Mouse (Mus musculus): ENCODE measurements around the gene Dlg1. TPM values are rescaled to one million over a fixed set of nuclear protein-coding genes. Genes with fewer than 3 reads are reported as not detected.

Dlg1 gene
- polyA plus RNA-seq, 1 experiment from 2014 or later: 26.4 TPM

DNA sequence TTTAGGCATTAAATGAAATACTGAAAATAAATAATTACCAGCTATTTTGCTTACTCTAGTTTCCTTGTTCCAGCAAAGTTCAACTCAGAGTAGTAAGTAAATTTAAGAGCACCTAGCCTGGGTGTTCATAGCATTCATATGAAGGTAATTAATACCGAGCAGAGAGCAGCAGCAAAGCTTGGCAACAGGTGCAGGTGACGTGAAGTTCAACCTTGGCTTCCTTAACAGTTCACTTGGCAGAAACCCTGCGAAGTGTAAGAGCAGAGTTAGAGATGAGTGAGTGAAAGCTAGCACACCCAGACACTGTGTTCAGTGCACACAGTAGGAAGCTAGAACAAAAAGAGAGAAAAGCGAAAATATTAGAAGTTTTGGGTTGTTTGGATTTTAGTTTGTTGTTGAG is 167.5 kb downstream of the Dlg1 start:
- 92% methylated on average over 4 of the region's 4 CpGs for WGBS
- H3K9me3 ChIP-seq (ENCODE audit: control insufficient read depth, low read length): no peaks in the 10 kb centered on the region
- H3K27ac ChIP-seq (ENCODE audit: low read depth, low read length): no peak overlapping the region
- no peak overlapping the region for H3K9ac ChIP-seq (ENCODE audit: low read depth, low read length)
- DNase-seq (ENCODE audit: low spot score) (no peak), ATAC-seq (ENCODE audit: low FRiP score) (no peak)
- no peak overlapping the region for H3K4me3 ChIP-seq (ENCODE audit: low read depth, low read length)
- H3K4me1 ChIP-seq (replicated peaks; ENCODE audit: control insufficient read depth, insufficient read depth, low read length): no peaks in the 10 kb centered on the region
- H3K27me3 ChIP-seq (ENCODE audit: control insufficient read depth, insufficient read depth, low read length): no peaks in the 10 kb centered on the region
- H3K4me2 ChIP-seq (replicated peaks; ENCODE audit: low read depth, low read length): no peak overlapping the region
- no peaks in the 10 kb centered on the region for H3K36me3 ChIP-seq (ENCODE audit: control insufficient read depth, insufficient read depth, low read length)

DNA sequence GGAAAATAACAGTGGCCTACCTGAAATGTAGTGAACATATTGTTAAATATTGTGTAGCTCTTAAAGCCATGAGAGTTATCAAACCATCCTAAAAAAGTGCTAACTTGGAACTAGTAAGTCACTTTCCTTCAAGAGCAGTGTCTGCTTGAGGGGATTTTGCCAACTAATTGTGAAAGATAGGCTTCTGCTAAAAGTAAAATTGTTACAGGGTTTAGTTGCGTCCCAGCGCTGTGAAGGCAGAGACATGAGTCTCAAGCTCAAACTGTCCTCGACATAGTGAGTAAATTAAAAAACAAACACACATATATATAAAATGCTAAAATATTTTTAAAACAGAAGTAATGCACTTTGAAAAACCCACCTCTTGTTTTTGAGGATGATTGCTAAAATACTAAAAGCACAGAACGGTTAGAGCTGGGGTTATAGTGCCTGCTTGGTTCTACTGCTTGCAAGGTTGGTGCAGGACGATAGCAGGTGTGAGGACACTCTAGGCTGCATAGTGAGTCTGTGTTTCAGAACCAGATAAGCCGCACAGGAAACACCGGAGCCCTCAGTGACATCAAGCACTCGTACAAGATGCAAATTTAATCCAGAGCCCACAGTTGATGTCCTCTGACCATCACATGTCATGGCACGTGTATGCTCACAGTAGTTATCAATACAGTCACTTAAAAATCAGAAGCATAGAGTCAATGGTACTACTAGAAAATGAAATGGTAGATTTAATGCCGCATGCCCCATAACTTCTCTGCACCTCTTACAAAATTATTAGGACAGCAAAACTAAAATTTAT is 169.6 kb downstream of the Dlg1 start:
- no peak overlapping the region for H3K4me2 ChIP-seq (replicated peaks; ENCODE audit: low read depth, low read length)
- ATAC-seq (ENCODE audit: low FRiP score) (no peak), DNase-seq (ENCODE audit: low spot score) (no peak)
- no peak overlapping the region for H3K27ac ChIP-seq (ENCODE audit: low read depth, low read length)
- H3K27me3 ChIP-seq (ENCODE audit: control insufficient read depth, insufficient read depth, low read length): no peaks in the 10 kb centered on the region
- H3K9ac ChIP-seq (ENCODE audit: low read depth, low read length): no peak overlapping the region
- no peaks in the 10 kb centered on the region for H3K36me3 ChIP-seq (ENCODE audit: control insufficient read depth, insufficient read depth, low read length)
- H3K4me1 ChIP-seq (replicated peaks; ENCODE audit: control insufficient read depth, insufficient read depth, low read length): no peaks in the 10 kb centered on the region
- no peak overlapping the region for H3K4me3 ChIP-seq (ENCODE audit: low read depth, low read length)
- no peaks in the 10 kb centered on the region for H3K9me3 ChIP-seq (ENCODE audit: control insufficient read depth, low read length)
- WGBS: 94% methylated on average over 10 of the region's 10 CpGs

GRCm38 (mm10) chr16:31834011-31834584 is 170.9 kb downstream of the Dlg1 start:
- H3K27me3 ChIP-seq (ENCODE audit: control insufficient read depth, insufficient read depth, low read length): no peaks in the 10 kb centered on the region
- no peaks in the 10 kb centered on the region for H3K36me3 ChIP-seq (ENCODE audit: control insufficient read depth, insufficient read depth, low read length)
- no peak for DNase-seq (ENCODE audit: low spot score)
- ATAC-seq (ENCODE audit: low FRiP score): no peak
- no peak overlapping the region for H3K4me2 ChIP-seq (replicated peaks; ENCODE audit: low read depth, low read length)
- no peaks in the 10 kb centered on the region for H3K9me3 ChIP-seq (ENCODE audit: control insufficient read depth, low read length)
- no peak overlapping the region for H3K9ac ChIP-seq (ENCODE audit: low read depth, low read length)
- no peak overlapping the region for H3K4me3 ChIP-seq (ENCODE audit: low read depth, low read length)
- WGBS: 77% methylated on average over 7 of the region's 7 CpGs
- no peaks in the 10 kb centered on the region for H3K4me1 ChIP-seq (replicated peaks; ENCODE audit: control insufficient read depth, insufficient read depth, low read length)
- no peak overlapping the region for H3K27ac ChIP-seq (ENCODE audit: low read depth, low read length)

GRCm38 (mm10) chr16:31834662-31835318 is 171.5 kb downstream of the Dlg1 start:
- no peak overlapping the region for H3K4me2 ChIP-seq (replicated peaks; ENCODE audit: low read depth, low read length)
- H3K9me3 ChIP-seq (ENCODE audit: control insufficient read depth, low read length): no peaks in the 10 kb centered on the region
- H3K36me3 ChIP-seq (ENCODE audit: control insufficient read depth, insufficient read depth, low read length): no peaks in the 10 kb centered on the region
- no peak overlapping the region for H3K9ac ChIP-seq (ENCODE audit: low read depth, low read length)
- ATAC-seq (ENCODE audit: low FRiP score) (no peak), DNase-seq (ENCODE audit: low spot score) (no peak)
- H3K4me3 ChIP-seq (ENCODE audit: low read depth, low read length): no peak overlapping the region
- WGBS: 79% methylated on average over 2 of the region's 2 CpGs
- H3K27ac ChIP-seq (ENCODE audit: low read depth, low read length): no peak overlapping the region
- H3K4me1 ChIP-seq (replicated peaks; ENCODE audit: control insufficient read depth, insufficient read depth, low read length): no peaks in the 10 kb centered on the region
- H3K27me3 ChIP-seq (ENCODE audit: control insufficient read depth, insufficient read depth, low read length): no peaks in the 10 kb centered on the region

GRCm38 (mm10) chr16:31837362-31837761 is 174.1 kb downstream of the Dlg1 start:
- WGBS: 89% methylated on average over 3 of the region's 3 CpGs
- ATAC-seq (ENCODE audit: low FRiP score): no peak
- Histone ChIP-seq H3K27ac (ENCODE audit: low read depth, low read length) (no peak overlapping the region), H3K9me3 (ENCODE audit: control insufficient read depth, low read length) (no peaks in the 10 kb centered on the region), H3K4me1 (replicated peaks; ENCODE audit: control insufficient read depth, insufficient read depth, low read length) (no peaks in the 10 kb centered on the region), H3K4me3 (ENCODE audit: low read depth, low read length) (no peak overlapping the region), H3K27me3 (ENCODE audit: control insufficient read depth, insufficient read depth, low read length) (no peaks in the 10 kb centered on the region), H3K9ac (ENCODE audit: low read depth, low read length) (no peak overlapping the region), H3K4me2 (replicated peaks; ENCODE audit: low read depth, low read length) (no peak overlapping the region), H3K36me3 (ENCODE audit: control insufficient read depth, insufficient read depth, low read length) (no peaks in the 10 kb centered on the region)
- no peak for DNase-seq (ENCODE audit: low spot score)

DNA sequence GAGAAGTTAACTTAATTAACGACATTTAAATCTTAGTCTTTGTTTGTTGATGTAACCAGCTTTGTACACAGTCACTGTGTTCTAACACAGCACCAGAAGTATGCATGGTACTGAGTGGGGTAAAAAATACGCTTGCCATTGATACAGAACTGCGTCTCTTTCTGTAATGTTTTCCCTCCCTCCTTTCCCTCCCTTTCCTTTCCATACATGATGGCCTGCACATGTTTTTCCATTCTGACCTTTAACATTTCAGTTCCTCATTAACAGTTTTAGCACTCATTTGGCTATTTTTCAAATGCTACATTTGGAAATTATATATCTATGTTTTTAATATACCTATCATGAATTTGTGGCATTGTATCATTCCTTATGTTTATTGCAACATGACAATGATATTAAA is 181.0 kb downstream of the Dlg1 start:
- no peaks in the 10 kb centered on the region for H3K36me3 ChIP-seq (ENCODE audit: control insufficient read depth, insufficient read depth, low read length)
- H3K9ac ChIP-seq (ENCODE audit: low read depth, low read length): no peak overlapping the region
- no peak overlapping the region for H3K4me3 ChIP-seq (ENCODE audit: low read depth, low read length)
- ATAC-seq (ENCODE audit: low FRiP score) (no peak), DNase-seq (ENCODE audit: low spot score) (no peak)
- H3K9me3 ChIP-seq (ENCODE audit: control insufficient read depth, low read length): no peaks in the 10 kb centered on the region
- no peaks in the 10 kb centered on the region for H3K27me3 ChIP-seq (ENCODE audit: control insufficient read depth, insufficient read depth, low read length)
- H3K4me1 ChIP-seq (replicated peaks; ENCODE audit: control insufficient read depth, insufficient read depth, low read length): no peaks in the 10 kb centered on the region
- no peak overlapping the region for H3K4me2 ChIP-seq (replicated peaks; ENCODE audit: low read depth, low read length)
- H3K27ac ChIP-seq (ENCODE audit: low read depth, low read length): no peak overlapping the region
- WGBS: 91% methylated on average over 3 of the region's 3 CpGs

GRCm38 (mm10) chr16:31846763-31847162 is 183.5 kb downstream of the Dlg1 start:
- no peak overlapping the region for H3K27ac ChIP-seq (ENCODE audit: low read depth, low read length)
- DNase-seq (ENCODE audit: low spot score): peak; percentile 25
- WGBS: 58% methylated on average over 10 of the region's 10 CpGs
- no peaks in the 10 kb centered on the region for H3K4me1 ChIP-seq (replicated peaks; ENCODE audit: control insufficient read depth, insufficient read depth, low read length)
- H3K27me3 ChIP-seq (ENCODE audit: control insufficient read depth, insufficient read depth, low read length): no peaks in the 10 kb centered on the region
- H3K4me3 ChIP-seq (ENCODE audit: low read depth, low read length): no peak overlapping the region
- H3K9me3 ChIP-seq (ENCODE audit: control insufficient read depth, low read length): no peaks in the 10 kb centered on the region
- no peak overlapping the region for H3K9ac ChIP-seq (ENCODE audit: low read depth, low read length)
- no peaks in the 10 kb centered on the region for H3K36me3 ChIP-seq (ENCODE audit: control insufficient read depth, insufficient read depth, low read length)
- no peak overlapping the region for H3K4me2 ChIP-seq (replicated peaks; ENCODE audit: low read depth, low read length)
- no peak for ATAC-seq (ENCODE audit: low FRiP score)

GRCm38 (mm10) chr16:31863920-31864319 is 200.7 kb downstream of the Dlg1 start:
- no peaks in the 10 kb centered on the region for H3K27me3 ChIP-seq (ENCODE audit: control insufficient read depth, insufficient read depth, low read length)
- H3K27ac ChIP-seq (ENCODE audit: low read depth, low read length): no peak overlapping the region
- no peak for DNase-seq (ENCODE audit: low spot score)
- H3K4me2 ChIP-seq (replicated peaks; ENCODE audit: low read depth, low read length): no peak overlapping the region
- 96% methylated on average over 5 of the region's 5 CpGs for WGBS
- H3K4me1 ChIP-seq (replicated peaks; ENCODE audit: control insufficient read depth, insufficient read depth, low read length): no peaks in the 10 kb centered on the region
- peaks cover 10% of the 10 kb centered on the region for H3K36me3 ChIP-seq (ENCODE audit: control insufficient read depth, insufficient read depth, low read length)
- no peak overlapping the region for H3K9ac ChIP-seq (ENCODE audit: low read depth, low read length)
- H3K9me3 ChIP-seq (ENCODE audit: control insufficient read depth, low read length): no peaks in the 10 kb centered on the region
- no peak overlapping the region for H3K4me3 ChIP-seq (ENCODE audit: low read depth, low read length)
- no peak for ATAC-seq (ENCODE audit: low FRiP score)

GRCm38 (mm10) chr16:31865242-31865641 is 202.0 kb downstream of the Dlg1 start:
- H3K36me3 ChIP-seq (ENCODE audit: control insufficient read depth, insufficient read depth, low read length): peaks cover 10% of the 10 kb centered on the region
- 76% methylated on average over 3 of the region's 3 CpGs for WGBS
- no peaks in the 10 kb centered on the region for H3K4me1 ChIP-seq (replicated peaks; ENCODE audit: control insufficient read depth, insufficient read depth, low read length)
- H3K4me2 ChIP-seq (replicated peaks; ENCODE audit: low read depth, low read length): no peak overlapping the region
- no peaks in the 10 kb centered on the region for H3K9me3 ChIP-seq (ENCODE audit: control insufficient read depth, low read length)
- no peak for DNase-seq (ENCODE audit: low spot score)
- H3K27me3 ChIP-seq (ENCODE audit: control insufficient read depth, insufficient read depth, low read length): no peaks in the 10 kb centered on the region
- ATAC-seq (ENCODE audit: low FRiP score): no peak
- no peak overlapping the region for H3K27ac ChIP-seq (ENCODE audit: low read depth, low read length)
- no peak overlapping the region for H3K4me3 ChIP-seq (ENCODE audit: low read depth, low read length)
- H3K9ac ChIP-seq (ENCODE audit: low read depth, low read length): no peak overlapping the region
